Mouse (Mus musculus) stomach, embryonic 16.5 days (tissue): ENCODE data around the gene Sesn2. TPM values are rescaled to one million over a fixed set of nuclear protein-coding genes. Genes with fewer than 3 reads are reported as not detected.

ENCODE experiments used
- ATAC-seq: fragments of 200-750 bp; cut with Nextera tagmentation; 2 replicates; pipeline ENCODE4 v1.8.0; 2017; ENCODE audit warnings: moderate number of reproducible peaks, moderate TSS enrichment; ENCODE audit not compliant: insufficient read depth, low FRiP score
- H3K27ac ChIP-seq: fragments of 300-500 bp; sonication (generic); 2 replicates; pipeline ENCODE4 v1.5.1; 2014; ENCODE audit warnings: low read length
- H3K27me3 ChIP-seq: fragments of 300-500 bp; sonication (generic); 2 replicates; pipeline ENCODE4 v1.6.1; 2014; ENCODE audit warnings: low read length, control low read depth, mixed read lengths; ENCODE audit not compliant: control insufficient read depth, insufficient read depth
- H3K36me3 ChIP-seq: fragments of 300-500 bp; sonication (generic); 2 replicates; pipeline ENCODE4 v1.6.1; 2014; ENCODE audit warnings: low read length; ENCODE audit not compliant: control insufficient read depth, insufficient read depth
- H3K4me1 ChIP-seq: fragments of 300-500 bp; sonication (generic); 2 replicates; pipeline ENCODE4 v1.6.1; 2014; ENCODE audit warnings: low read length, control low read depth, mixed read lengths; ENCODE audit not compliant: control insufficient read depth, insufficient read depth
- H3K4me2 ChIP-seq: fragments of 300-500 bp; sonication (generic); 2 replicates; pipeline ENCODE4 v1.6.1; 2014; ENCODE audit warnings: low read depth, low read length, mixed read lengths
- H3K4me3 ChIP-seq: fragments of 300-500 bp; sonication (generic); replicated peaks from 2 replicates; pipeline ENCODE4 v1.5.1; 2014; ENCODE audit warnings: mild to moderate bottlenecking, low read length
- H3K9ac ChIP-seq: fragments of 300-500 bp; sonication (generic); 2 replicates; pipeline ENCODE4 v1.6.1; 2014; ENCODE audit warnings: low read length
- H3K9me3 ChIP-seq: fragments of 300-500 bp; sonication (generic); replicated peaks from 2 replicates; pipeline ENCODE4 v1.6.1; 2016; ENCODE audit warnings: low read length, control low read depth; ENCODE audit not compliant: control insufficient read depth
- WGBS: fragments of 180-500 bp; shearing (Covaris S2); extraction: QIAGEN DNeasy Blood & Tissue Kit; methylation state at CpG from one replicate; pipeline ENCODE4 v1.1.7; 2014; 5-methylcytosine and 5-hydroxymethylcytosine counted together
- polyA plus RNA-seq: library from polyadenylated mRNA; unstranded; fragments of >200 nt; fragmentation: Nextera tagmentation; extraction: Ambion mirVana; gene quantifications from 2 replicates; pipeline ENCODE4 v1.2.1, GENCODE M21; 2015

The Sesn2 gene
- polyA plus RNA-seq, 1 experiment from 2014 or later, result 12.4 TPM

DNA sequence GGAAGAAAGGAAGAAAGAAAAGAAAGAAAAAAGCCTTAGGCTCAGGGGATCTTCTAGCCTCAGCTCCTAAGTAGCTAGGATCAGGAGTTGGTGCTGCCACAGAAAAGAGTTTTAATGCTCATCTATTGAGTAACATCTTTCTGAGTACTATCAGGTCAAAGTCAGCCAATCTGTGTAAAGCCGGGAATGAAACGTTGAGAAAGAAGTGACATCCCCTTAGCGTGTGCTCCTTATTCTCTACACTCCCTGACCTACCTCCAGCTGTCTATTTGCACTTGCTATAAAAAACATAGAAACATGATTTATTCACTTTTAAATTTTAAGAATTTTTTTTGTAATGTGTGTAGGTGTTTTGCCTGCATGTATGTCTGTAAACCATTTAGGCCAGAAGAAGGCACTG is 8.9 kb upstream of the Sesn2 start:
- WGBS, result 80% methylated on average over 3 of the region's 3 CpGs

GRCm38 (mm10) chr4:132518066-132518465 is 7.8 kb upstream of the Sesn2 start:
- Histone ChIP-seq H3K27me3 (no peaks in the 10 kb centered on the region), H3K4me3 (no peak overlapping the region), H3K27ac (peak overlapping the region; percentile 27), H3K9me3 (no peaks in the 10 kb centered on the region), H3K9ac (no peak overlapping the region), H3K36me3 (no peaks in the 10 kb centered on the region), H3K4me1 (0 out of 2 replicates have a peak, but pooled peaks cover 3% of the 10 kb centered on the region), H3K4me2 (no peak overlapping the region)
- 61% methylated on average over 8 of the region's 8 CpGs for WGBS
- ATAC-seq, result peak; percentile 22; the same call in 1 of the 2 replicates

More for the DNA sequence above, 8.9 kb upstream of the Sesn2 start:
- no peaks in the 10 kb centered on the region for H3K9me3 ChIP-seq
- no peak overlapping the region for H3K4me2 ChIP-seq
- no peak overlapping the region for H3K27ac ChIP-seq
- no peaks in the 10 kb centered on the region for H3K36me3 ChIP-seq
- ATAC-seq, result no peak
- H3K4me3 ChIP-seq, result no peak overlapping the region
- H3K27me3 ChIP-seq, result no peaks in the 10 kb centered on the region
- H3K9ac ChIP-seq, result no peak overlapping the region
- H3K4me1 ChIP-seq, result peaks cover 4% of the 10 kb centered on the region

DNA sequence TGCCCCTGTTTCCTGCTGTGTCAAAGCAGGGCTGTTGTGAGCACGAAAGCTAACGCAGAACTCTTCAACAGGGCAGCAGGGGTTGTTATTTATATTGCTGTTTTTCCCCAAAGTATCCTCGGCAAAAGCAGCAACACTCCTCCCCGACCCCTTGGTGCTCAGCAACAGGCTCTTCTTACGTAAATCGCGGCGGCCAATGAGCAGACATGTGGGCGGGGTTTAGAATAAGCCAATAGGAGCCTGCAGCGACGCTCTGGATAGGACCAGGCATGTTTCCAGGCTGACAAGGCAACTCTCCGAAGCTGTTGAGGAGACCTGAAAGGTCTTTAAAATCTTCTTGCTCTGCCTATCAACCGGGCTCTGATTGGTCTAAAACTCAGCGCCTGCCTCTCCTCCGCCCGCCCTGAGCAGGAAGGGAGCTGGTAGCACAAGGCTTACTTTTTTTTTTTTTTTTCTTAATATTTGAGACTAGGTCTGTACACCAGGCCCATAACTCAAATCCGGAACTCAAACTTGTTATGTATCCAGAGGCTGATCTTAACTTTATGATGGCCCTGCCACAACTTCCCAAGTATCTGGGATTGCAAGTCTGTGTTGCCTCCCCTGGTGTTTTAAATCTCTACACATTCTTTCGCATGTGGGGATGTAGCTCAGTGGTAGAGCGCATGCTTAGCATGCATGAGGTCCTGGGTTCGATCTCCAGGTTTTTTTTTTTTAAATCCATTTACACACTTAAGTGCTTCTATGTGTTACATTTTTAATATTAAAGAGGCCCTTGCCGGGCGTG is 5.3 kb upstream of the Sesn2 start:
- Histone ChIP-seq H3K9ac (peak overlapping the region; percentile 72), H3K9me3 (no peaks in the 10 kb centered on the region), H3K27me3 (no peaks in the 10 kb centered on the region), H3K4me2 (peak overlapping the region; percentile 96), H3K27ac (peak overlapping the region; percentile 97), H3K4me1 (0 out of 2 replicates have a peak, but pooled peaks cover 4% of the 10 kb centered on the region), H3K36me3 (no peaks in the 10 kb centered on the region), H3K4me3 (peak overlapping the region; percentile 63)
- peak; percentile 94 for ATAC-seq
- WGBS, result 20% methylated on average over 22 of the region's 22 CpGs

DNA sequence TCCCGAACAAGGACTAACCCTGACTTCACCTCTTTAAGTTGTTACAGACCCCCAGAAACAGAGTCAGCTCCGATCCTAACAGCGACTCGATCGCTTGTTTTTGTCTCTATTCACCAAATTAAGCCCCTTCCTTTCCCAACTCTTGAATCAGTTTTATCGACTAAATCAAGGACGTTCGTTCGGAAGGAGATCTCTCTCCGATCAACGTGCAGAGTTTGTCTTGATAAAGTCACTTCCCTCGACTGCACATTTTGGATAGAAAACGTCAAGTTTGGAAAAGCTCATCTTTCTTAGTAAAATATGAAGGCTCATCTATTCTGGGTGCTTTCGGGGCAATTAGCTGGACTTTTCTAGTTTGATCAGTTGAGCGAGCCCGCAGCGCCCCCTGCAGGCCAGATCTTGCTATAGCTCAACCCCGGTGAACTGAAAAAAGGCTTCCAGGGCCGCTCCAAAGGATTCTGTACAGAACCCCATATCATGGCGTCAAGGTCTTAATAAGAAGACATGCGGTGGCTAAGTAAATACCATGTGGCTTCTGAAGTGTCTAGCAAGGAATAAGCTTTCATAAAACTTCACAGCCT is 4.3 kb upstream of the Sesn2 start:
- no peak for ATAC-seq
- Histone ChIP-seq H3K4me3 (peak overlapping the region; percentile 63), H3K9ac (peak overlapping the region; percentile 72), H3K4me1 (0 out of 2 replicates have a peak, but pooled peaks cover 5% of the 10 kb centered on the region), H3K9me3 (no peaks in the 10 kb centered on the region), H3K4me2 (peak overlapping the region; percentile 96), H3K36me3 (no peaks in the 10 kb centered on the region), H3K27ac (peak overlapping the region; percentile 97), H3K27me3 (no peaks in the 10 kb centered on the region)
- WGBS, result 2% methylated on average over 21 of the region's 21 CpGs

DNA sequence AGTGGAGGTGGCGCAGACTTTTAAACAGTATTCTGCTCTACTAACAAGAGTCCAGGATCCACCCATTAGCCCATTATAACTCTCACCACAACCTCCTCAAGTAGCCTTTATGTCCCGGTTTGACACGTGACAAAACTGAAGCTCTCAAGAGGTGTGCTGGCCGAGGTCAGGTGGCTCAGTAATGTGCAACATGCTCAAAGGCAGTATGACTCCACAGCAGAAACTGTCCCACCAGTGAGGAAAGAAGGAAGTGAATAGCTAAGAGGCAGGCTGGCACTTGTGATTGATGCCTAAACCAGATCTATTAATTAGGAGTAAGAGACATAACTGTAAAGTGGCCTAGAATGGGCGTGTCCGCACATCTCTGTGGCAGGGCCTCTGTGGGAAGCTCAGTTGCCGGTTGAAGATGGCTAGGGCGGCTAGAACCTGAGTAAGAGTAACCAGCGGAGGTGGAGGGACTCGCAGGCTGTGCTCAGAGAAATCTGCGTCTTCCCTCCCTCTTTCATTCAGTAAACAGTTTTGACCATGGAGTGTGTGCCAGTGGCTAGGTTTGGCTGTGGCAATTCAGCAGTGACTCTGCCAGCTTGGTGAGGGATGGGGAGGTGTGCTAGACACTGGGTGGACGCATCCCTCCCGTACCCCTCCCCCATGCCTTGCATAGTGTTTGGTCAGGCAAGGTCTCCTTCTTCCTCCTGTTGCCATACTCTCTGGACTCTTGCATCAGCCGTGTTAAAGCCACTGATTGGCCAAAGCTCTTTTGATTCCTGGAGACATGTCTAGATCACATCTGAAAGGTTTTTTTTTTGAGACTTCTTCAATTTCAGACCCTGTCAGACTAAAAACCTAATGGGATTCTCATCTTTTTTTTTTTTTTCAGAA is 3.3 kb upstream of the Sesn2 start:
- 38% methylated on average over 14 of the region's 14 CpGs for WGBS

GRCm38 (mm10) chr4:132512080-132512479 is 1.8 kb upstream of the Sesn2 start:
- Histone ChIP-seq H3K9ac (no peak overlapping the region), H3K36me3 (no peaks in the 10 kb centered on the region), H3K4me2 (no peak overlapping the region), H3K27me3 (no peaks in the 10 kb centered on the region), H3K27ac (no peak overlapping the region), H3K9me3 (no peaks in the 10 kb centered on the region), H3K4me3 (no peak overlapping the region), H3K4me1 (0 out of 2 replicates have a peak, but pooled peaks cover 12% of the 10 kb centered on the region)
- no peak for ATAC-seq
- 71% methylated on average over 3 of the region's 3 CpGs for WGBS

More for the DNA sequence above, 3.3 kb upstream of the Sesn2 start:
- 0 out of 2 replicates have a peak, but pooled peaks cover 9% of the 10 kb centered on the region for H3K4me1 ChIP-seq
- H3K9ac ChIP-seq, result no peak overlapping the region
- ATAC-seq, result no peak
- no peaks in the 10 kb centered on the region for H3K27me3 ChIP-seq
- no peaks in the 10 kb centered on the region for H3K9me3 ChIP-seq
- no peak overlapping the region for H3K4me3 ChIP-seq
- H3K4me2 ChIP-seq, result peak overlapping the region; percentile 96; the same call in 1 of the 2 replicates
- H3K27ac ChIP-seq, result no peak overlapping the region
- no peaks in the 10 kb centered on the region for H3K36me3 ChIP-seq

GRCm38 (mm10) chr4:132509621-132510296 is 542 bp downstream of the Sesn2 start:
- Histone ChIP-seq H3K9me3 (no peaks in the 10 kb centered on the region), H3K4me1 (0 out of 2 replicates have a peak, but pooled peaks cover 12% of the 10 kb centered on the region), H3K27ac (peak overlapping the region; percentile 89), H3K4me3 (peak overlapping the region; percentile 80), H3K9ac (peak overlapping the region; percentile 82), H3K36me3 (no peaks in the 10 kb centered on the region), H3K4me2 (peak overlapping the region; percentile 68), H3K27me3 (no peaks in the 10 kb centered on the region)
- ATAC-seq, result peak; percentile 66
- under 1% methylated on average over 52 of the region's 52 CpGs for WGBS

- Histone ChIP-seq H3K9ac (no peak overlapping the region; the same call in 1 of the 2 replicates), H3K4me3 (no peak overlapping the region), H3K27me3 (no peaks in the 10 kb centered on the region), H3K27ac (peak overlapping the region; percentile 40; the same call in 1 of the 2 replicates), H3K4me2 (peak overlapping the region; percentile 14; the same call in 1 of the 2 replicates), H3K9me3 (no peaks in the 10 kb centered on the region), H3K36me3 (no peaks in the 10 kb centered on the region), H3K4me1 (0 out of 2 replicates have a peak, but pooled peaks cover 9% of the 10 kb centered on the region)
- WGBS, result 57% methylated on average over 2 of the region's 2 CpGs
- ATAC-seq, result no peak
Measured at GRCm38 (mm10) chr4:132507210-132507609, 3.1 kb downstream of the Sesn2 start.
